Comparison of ENCODE assay signal across 8 mouse cellular contexts in genomic region chr11:104440521-104441474, GRCm38 (mm10). TPM values are rescaled to one million over a fixed set of nuclear protein-coding genes. Genes with fewer than 3 reads are reported as not detected.
DNase-seq lines count a peak whose midpoint lies in the region; ATAC-seq and TF ChIP-seq lines count a peak whose summit lies in the region.

No protein-coding gene starts in this region.

- peak overlapping the region; percentile 99 for H3K9ac ChIP-seq in CH12.LX (ENCODE audit: insufficient read depth, low read depth)
- H3K9ac ChIP-seq in limb, embryonic 11.5 days (ENCODE audit: low read length): peak overlapping the region; percentile 99

- in situ Hi-C loops in CH12.LX (cut with MboI; ENCODE audit: low pct_ligation_motif_present, low pct_unique_long_range_greater_than_20kb, low sequenced_read_pairs): no loop called here

- ATAC-seq in limb, embryonic 11.5 days (ENCODE audit: insufficient number of reproducible peaks, low FRiP score, low TSS enrichment, low read depth): no peak

- H3K9me3 ChIP-seq in CH12.LX (replicated peaks; ENCODE audit: low read length): no peaks in the 10 kb centered on the region
- H3K9me3 ChIP-seq in forebrain, embryonic 10.5 days: no peaks in the 10 kb centered on the region
- H3K9me3 ChIP-seq in limb, embryonic 11.5 days (ENCODE audit: control insufficient read depth, low read length): no peaks in the 10 kb centered on the region

- peak; percentile 40 for DNase-seq in adrenal gland, adult 2 months
- DNase-seq in adrenal gland, adult 18-20 months (ENCODE audit: low spot score in 2 of 2): no peak
- peak; percentile 49 for DNase-seq in CH12.LX (ENCODE audit: extremely low read depth)
- peak; percentile 29 for DNase-seq in forebrain, embryonic 10.5 days (ENCODE audit: extremely low spot score, low spot score)
- peak; percentile 32 for DNase-seq in limb, embryonic 11.5 days (ENCODE audit: low spot score)
- DNase-seq in naive thymus-derived CD4-positive, alpha-beta T cell, adult 2 months (ENCODE audit: low read depth): peak; percentile 54
- DNase-seq in gastrocnemius, postnatal 14 days: no peak
- no peak for DNase-seq in right cerebral cortex, postnatal 4 days

- peak overlapping the region; percentile 75 to 91 (median 84) for H3K4me3 ChIP-seq in CH12.LX (replicated peaks in 1 of 3; ENCODE audit: low read depth in 2 of 3, low read length in 2 of 3, poor library complexity in 1 of 3)
- H3K4me3 ChIP-seq in forebrain, embryonic 10.5 days: peak overlapping the region; percentile 87
- H3K4me3 ChIP-seq in limb, embryonic 11.5 days (ENCODE audit: low read depth, low read length): peak overlapping the region; percentile 73

- TF ChIP-seq RAD21 in CH12.LX (IDR thresholded peaks at IDR 0.05; ENCODE audit: low read depth, low read length): no peak

- no peak for TF ChIP-seq CTCF in CH12.LX (conservative IDR thresholded peaks at IDR 0.05 in 1 of 2, IDR thresholded peaks at IDR 0.05 in 1 of 2; ENCODE audit: low read depth in 2 of 2, low read length in 2 of 2)

- H3K4me2 ChIP-seq in CH12.LX (ENCODE audit: insufficient read depth, low read depth, poor library complexity, severe bottlenecking): peak overlapping the region; percentile 100
- peak overlapping the region; percentile 58 for H3K4me2 ChIP-seq in limb, embryonic 11.5 days (ENCODE audit: low read depth, severe bottlenecking)

- peaks cover 3 to 47% of the 10 kb centered on the region in 2 experiments; a peak in 3 of 4 replicates for H3K4me1 ChIP-seq in CH12.LX (ENCODE audit: control insufficient read depth in 1 of 2, insufficient read depth in 2 of 2)
- peaks cover 41% of the 10 kb centered on the region for H3K4me1 ChIP-seq in forebrain, embryonic 10.5 days
- 0 out of 2 replicates have a peak, but pooled peaks cover 3% of the 10 kb centered on the region for H3K4me1 ChIP-seq in limb, embryonic 11.5 days (ENCODE audit: control insufficient read depth, insufficient read depth, low read length)

- H3K79me2 ChIP-seq in CH12.LX (replicated peaks; ENCODE audit: control insufficient read depth, extremely low read depth, insufficient read depth, poor library complexity, severe bottlenecking): peaks cover 60% of the 10 kb centered on the region

- H3K27me3 ChIP-seq in CH12.LX (replicated peaks): no peaks in the 10 kb centered on the region
- H3K27me3 ChIP-seq in forebrain, embryonic 10.5 days (ENCODE audit: poor library complexity, severe bottlenecking): no peaks in the 10 kb centered on the region
- no peaks in the 10 kb centered on the region for H3K27me3 ChIP-seq in limb, embryonic 11.5 days (ENCODE audit: control insufficient read depth, insufficient read depth, low read length)

- no peak for TF ChIP-seq EP300 in CH12.LX (IDR thresholded peaks at IDR 0.05; ENCODE audit: low read length)

- dilution Hi-C loops in CH12.LX (cut with MboI; ENCODE audit: extremely low pct_ligation_motif_present, extremely low pct_unique_long_range_greater_than_20kb, low sequenced_read_pairs): no loop called here

- H3K27ac ChIP-seq in CH12.LX (ENCODE audit: insufficient read depth, low read depth): peak overlapping the region; percentile 83
- H3K27ac ChIP-seq in forebrain, embryonic 10.5 days: peak overlapping the region; percentile 100
- peak overlapping the region; percentile 100 for H3K27ac ChIP-seq in limb, embryonic 11.5 days (replicated peaks; ENCODE audit: low read depth, low read length)

- H3K36me3 ChIP-seq in CH12.LX (replicated peaks in 1 of 2; ENCODE audit: control insufficient read depth in 1 of 2, insufficient read depth in 1 of 2, low read length in 1 of 2): peaks cover 0 to 5% of the 10 kb centered on the region in 2 experiments
- H3K36me3 ChIP-seq in forebrain, embryonic 10.5 days (replicated peaks): no peaks in the 10 kb centered on the region
- no peaks in the 10 kb centered on the region for H3K36me3 ChIP-seq in limb, embryonic 11.5 days (ENCODE audit: control insufficient read depth, insufficient read depth, low read length)

- TF ChIP-seq POLR2A in CH12.LX (IDR thresholded peaks at IDR 0.05; ENCODE audit: low read depth, low read length): no peak

- intact Hi-C loops in gastrocnemius, postnatal 14 days (cut with DNase I; ENCODE audit: low total_unique reads): no loop called here

- WGBS in forebrain, embryonic 10.5 days: under 1% methylated on average over 20 of the region's 20 CpGs
- under 1% methylated on average over 20 of the region's 20 CpGs for WGBS in limb, embryonic 11.5 days

TF ChIP-seq in CH12.LX, 34 proteins besides CTCF, POLR2A, EP300 and RAD21:
- TF ChIP-seq HCFC1 (IDR thresholded peaks at IDR 0.05; ENCODE audit: low read depth, low read length): no peak
- no peak for TF ChIP-seq MYC (IDR thresholded peaks at IDR 0.05; ENCODE audit: low read depth, low read length)
- no peak for TF ChIP-seq JUN (IDR thresholded peaks at IDR 0.05; ENCODE audit: insufficient read depth, low read depth, low read length)
- no peak for TF ChIP-seq NRF1 (IDR thresholded peaks at IDR 0.05; ENCODE audit: low read depth, low read length)
- no peak for TF ChIP-seq JUND (conservative IDR thresholded peaks at IDR 0.05; ENCODE audit: low read depth, low read length)
- 0 out of 2 replicates have a peak, but pooled peaks have one; percentile 27 for TF ChIP-seq IRF4 (IDR thresholded peaks at IDR 0.05; ENCODE audit: low read depth, low read length)
- no peak for TF ChIP-seq ZKSCAN1 (IDR thresholded peaks at IDR 0.05; ENCODE audit: borderline replicate concordance, low read depth, low read length)
- no peak for TF ChIP-seq SMC3 (IDR thresholded peaks at IDR 0.05; ENCODE audit: low read depth, low read length)
- TF ChIP-seq ZNF384 (IDR thresholded peaks at IDR 0.05; ENCODE audit: low read depth, low read length): peak; percentile 78
- no peak for TF ChIP-seq PAX5 (IDR thresholded peaks at IDR 0.05; ENCODE audit: low read length)
- no peak for TF ChIP-seq ZMIZ1 (IDR thresholded peaks at IDR 0.05; ENCODE audit: low read depth, low read length)
- peak; percentile 26; the same call in 1 of the 2 replicates for TF ChIP-seq USF2 (conservative IDR thresholded peaks at IDR 0.05; ENCODE audit: low read depth, low read length)
- TF ChIP-seq MAFK (IDR thresholded peaks at IDR 0.05; ENCODE audit: insufficient replicate concordance, low read length): 0 out of 2 replicates have a peak, but pooled peaks have one; percentile 6
- TF ChIP-seq CHD2 (IDR thresholded peaks at IDR 0.05; ENCODE audit: low read length): no peak
- TF ChIP-seq TBP (conservative IDR thresholded peaks at IDR 0.05; ENCODE audit: low read depth, low read length): 0 out of 2 replicates have a peak, but pooled peaks have one; percentile 40
- TF ChIP-seq E2F4 (IDR thresholded peaks at IDR 0.05; ENCODE audit: insufficient replicate concordance, low read depth, low read length): no peak
- no peak for TF ChIP-seq SIN3A (IDR thresholded peaks at IDR 0.05; ENCODE audit: low read length)
- peak; percentile 46; the same call in 1 of the 2 replicates for TF ChIP-seq USF1 (IDR thresholded peaks at IDR 0.05; ENCODE audit: low read depth, low read length)
- peak; percentile 96 for TF ChIP-seq CHD1 (IDR thresholded peaks at IDR 0.05; ENCODE audit: low read depth, low read length)
- TF ChIP-seq MAZ (IDR thresholded peaks at IDR 0.05; ENCODE audit: low read depth, low read length): no peak
- no peak for TF ChIP-seq GABPA (IDR thresholded peaks at IDR 0.05; ENCODE audit: insufficient replicate concordance, low read depth, low read length)
- no peak for TF ChIP-seq POLR2AphosphoS2 (IDR thresholded peaks at IDR 0.05; ENCODE audit: low read depth, low read length)
- TF ChIP-seq NELFE (IDR thresholded peaks at IDR 0.05; ENCODE audit: low read depth, low read length): no peak
- no peak for TF ChIP-seq ETS1 (conservative IDR thresholded peaks at IDR 0.05; ENCODE audit: low read depth, low read length)
- TF ChIP-seq BHLHE40 (IDR thresholded peaks at IDR 0.05; ENCODE audit: low read depth, low read length): peak; percentile 70
- TF ChIP-seq ELF1 (IDR thresholded peaks at IDR 0.05; ENCODE audit: low read depth, low read length): no peak
- TF ChIP-seq MAX (IDR thresholded peaks at IDR 0.05; ENCODE audit: low read length): no peak
- TF ChIP-seq TCF12 (IDR thresholded peaks at IDR 0.05; ENCODE audit: low read depth, low read length): no peak
- 0 out of 2 replicates have a peak, but pooled peaks have one; percentile 68 for TF ChIP-seq MXI1 (IDR thresholded peaks at IDR 0.05; ENCODE audit: low read depth, low read length)
- TF ChIP-seq MEF2A (IDR thresholded peaks at IDR 0.05; ENCODE audit: borderline replicate concordance, low read depth, low read length): no peak
- TF ChIP-seq RCOR1 (conservative IDR thresholded peaks at IDR 0.05; ENCODE audit: low read depth, low read length): no peak
- TF ChIP-seq ZC3H11A (IDR thresholded peaks at IDR 0.05; ENCODE audit: low read depth, low read length): no peak
- TF ChIP-seq KAT2A (IDR thresholded peaks at IDR 0.05; ENCODE audit: insufficient replicate concordance, low read length): no peak
- no peak for TF ChIP-seq UBTF (IDR thresholded peaks at IDR 0.05; ENCODE audit: low read depth, low read length)

RNA-seq across cellular contexts. Expression of gene Kansl1, which starts 27.9 kb away (rescaled TPM):
- total RNA-seq in adrenal gland, adult 2 months (2021): 10 to 100 TPM; 45.1 to 53.3 TPM
- 128 and 133 TPM in 2 replicates for polyA plus RNA-seq in adrenal gland, adult 2 months (2012; rRNA removed)
- 10 to 100 TPM; 49.9 to 52.7 TPM for total RNA-seq in adrenal gland, adult 18-20 months (2021)
- 21.7 and 24.7 TPM in 2 replicates for total RNA-seq in CH12.LX (2012; rRNA removed)
- 12.0 and 17.3 TPM in 2 replicates for total RNA-seq in CH12.LX (2014; rRNA removed)
- polyA plus RNA-seq in CH12.LX (2012; ENCODE audit: insufficient read length, low read depth): 46.6 and 48.4 TPM in 2 replicates
- 24.5 and 25.9 TPM in 2 replicates for polyA plus RNA-seq in forebrain, embryonic 10.5 days (2016; fragmentation: Nextera tagmentation; extraction: Ambion mirVana)
- polyA plus RNA-seq in limb, embryonic 11.5 days (2014; fragmentation: Nextera tagmentation; extraction: Ambion mirVana): 33.6 and 38.8 TPM in 2 replicates
- total RNA-seq in gastrocnemius, postnatal 14 days (2021): 10 to 100 TPM; 19.4 to 19.7 TPM

Comparison
In these comparisons a context has a peak if more than half of its experiments do, and no peak if none do; other contexts are left out.
1. DNase-seq: peak in adrenal gland, adult 2 months (single experiment), CH12.LX (single experiment), forebrain, embryonic 10.5 days (single experiment), limb, embryonic 11.5 days (single experiment) and naive thymus-derived CD4-positive, alpha-beta T cell, adult 2 months (single experiment); none in adrenal gland, adult 18-20 months (0 of 2), gastrocnemius, postnatal 14 days (single experiment) and right cerebral cortex, postnatal 4 days (single experiment).
2. Peak in every context shown above with its lines, with median percentiles within 50 percentile points of each other: H3K27ac ChIP-seq and H3K4me3 ChIP-seq.